Mouse (Mus musculus): ENCODE data around the gene Snx27.

The Snx27 gene

GRCm38 (mm10) chr3:94565557-94565956, 17.0 kb downstream of the Snx27 start:
- DNase-seq = no peak

DNA sequence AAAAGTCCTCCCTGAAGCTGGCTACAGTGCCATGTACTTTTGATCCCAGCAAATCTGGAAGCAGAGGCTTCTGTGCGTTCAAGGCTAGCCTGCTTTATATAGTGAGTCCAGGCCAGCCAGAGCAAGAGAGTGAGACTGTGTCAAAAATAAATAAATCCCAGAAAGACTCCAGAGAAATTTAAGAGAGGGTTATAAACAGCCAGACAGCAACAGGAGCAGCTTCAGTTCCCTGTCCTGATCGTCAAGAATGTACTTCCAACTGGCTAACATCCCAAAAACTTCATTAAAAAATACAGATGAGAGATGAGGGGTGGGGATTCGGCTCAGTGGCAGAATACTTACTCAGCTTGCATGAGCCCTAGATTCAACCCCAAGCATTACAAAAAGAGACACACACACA, 17.4 kb downstream of the Snx27 start:
- no peak for DNase-seq

- DNase-seq = no peak
Observed at GRCm38 (mm10) chr3:94564356-94565010, 18.0 kb downstream of the Snx27 start.

- DNase-seq = no peak
Observed at GRCm38 (mm10) chr3:94563163-94563562, 19.4 kb downstream of the Snx27 start.

DNA sequence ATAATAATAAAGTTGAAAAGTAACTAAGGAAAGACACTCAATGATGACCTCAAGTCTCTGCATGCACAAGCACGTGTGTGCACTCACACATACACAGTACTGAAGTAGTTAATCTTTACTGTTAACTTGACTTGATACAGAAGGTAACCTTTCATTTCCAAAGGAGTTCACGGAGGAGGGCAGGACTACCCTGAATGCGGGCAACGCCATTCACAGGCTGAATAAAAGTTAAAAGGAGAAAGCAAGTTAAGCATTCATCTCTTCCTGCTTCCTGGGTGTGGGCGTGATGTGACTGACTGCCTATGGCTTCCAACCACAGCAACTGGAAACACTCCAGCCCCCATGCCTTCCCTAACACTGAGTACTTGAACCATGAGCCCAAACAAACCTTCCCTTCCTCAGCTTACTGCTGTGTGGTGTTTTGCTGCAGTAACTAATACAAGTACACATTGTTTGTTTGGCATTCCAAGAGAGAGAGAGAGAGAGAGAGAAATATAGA, 22.5 kb downstream of the Snx27 start:
- DNase-seq = no peak

- DNase-seq = no peak
Observed at GRCm38 (mm10) chr3:94549041-94549440, 33.5 kb downstream of the Snx27 start.

- peak; percentile 58 for DNase-seq
Observed at GRCm38 (mm10) chr3:94537187-94537586, 45.3 kb downstream of the Snx27 start.

DNA sequence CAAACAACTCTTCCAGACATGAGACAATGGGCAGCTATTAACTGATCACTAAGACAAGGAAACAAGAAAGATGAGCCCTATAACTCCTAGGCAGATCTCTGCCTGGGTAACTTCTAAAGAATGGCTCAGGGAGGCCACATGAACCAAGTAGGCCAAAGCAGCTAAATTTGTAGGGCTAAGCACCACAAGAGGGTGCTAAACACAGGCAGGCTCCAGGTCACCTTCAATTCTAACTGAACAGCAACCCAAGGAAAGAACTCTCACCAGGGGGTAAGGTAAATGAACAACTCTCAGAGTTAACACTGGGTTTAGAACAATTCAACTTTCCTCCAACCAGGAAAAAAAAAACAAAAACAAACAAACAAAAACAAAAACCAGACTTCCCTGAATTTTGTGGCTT, 48.5 kb downstream of the Snx27 start:
- DNase-seq = peak; percentile 9

DNA sequence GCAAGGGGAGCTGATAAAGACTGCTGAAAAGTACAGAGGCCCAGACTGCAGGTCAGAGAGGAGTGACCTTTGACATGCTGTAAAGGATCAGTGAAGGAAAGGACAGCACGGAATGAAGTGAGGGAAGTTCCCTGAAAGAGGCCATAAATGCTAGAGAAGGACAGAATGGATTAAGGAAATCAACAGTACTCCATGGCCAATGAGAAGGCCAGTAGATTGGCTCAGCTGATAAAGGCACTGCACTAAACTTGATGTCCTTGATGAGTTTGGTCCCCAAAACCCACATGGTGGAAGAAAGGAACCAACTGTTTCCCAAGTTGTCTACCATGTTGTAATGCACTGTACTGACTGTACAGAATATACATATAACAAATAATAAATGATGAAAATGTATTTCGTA, 55.8 kb downstream of the Snx27 start:
- DNase-seq = no peak

DNA sequence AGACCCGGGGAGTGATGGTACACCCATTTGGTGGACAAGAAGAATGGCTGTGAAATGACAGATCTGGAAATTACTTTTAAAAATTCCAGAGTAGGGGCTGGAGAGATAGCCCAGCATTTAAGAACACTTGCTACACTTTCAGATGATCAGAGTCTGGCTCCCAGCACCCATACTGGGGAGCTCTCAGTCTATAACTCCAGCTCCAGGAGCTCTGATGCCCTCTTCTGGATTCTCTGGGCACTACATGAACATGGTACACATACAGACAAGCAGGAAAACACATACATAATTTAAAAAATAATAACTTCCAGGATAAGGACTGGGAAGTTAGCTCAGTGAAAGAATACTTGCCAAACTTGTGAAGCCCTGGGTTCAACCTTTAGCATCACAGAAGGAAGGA, 75.9 kb downstream of the Snx27 start:
- DNase-seq = peak; percentile 26

DNA sequence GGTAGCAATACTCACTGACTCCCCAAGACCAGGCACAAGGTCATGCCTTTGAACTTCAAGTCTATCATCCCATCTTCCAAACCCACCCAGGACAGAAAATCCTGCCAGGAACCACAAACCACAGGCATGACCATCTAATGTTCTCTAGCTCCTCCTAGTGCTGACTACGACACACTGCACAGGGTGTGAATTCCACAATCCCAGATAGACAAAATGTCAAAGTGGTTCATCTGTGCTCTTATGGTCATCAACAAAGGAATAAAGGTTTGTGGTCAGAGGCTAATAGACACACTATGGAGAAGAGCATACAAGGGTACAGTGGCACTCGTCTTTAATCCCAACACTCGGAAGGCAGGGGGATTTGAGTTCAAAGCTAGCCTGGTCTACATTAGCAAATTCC, 80.3 kb downstream of the Snx27 start:
- DNase-seq = no peak

GRCm38 (mm10) chr3:94497162-94497561, 85.4 kb downstream of the Snx27 start:
- DNase-seq = no peak

GRCm38 (mm10) chr3:94487581-94487980, 94.9 kb downstream of the Snx27 start:
- DNase-seq = no peak

- DNase-seq = no peak
Observed at GRCm38 (mm10) chr3:94485922-94486321, 96.6 kb downstream of the Snx27 start.

DNA sequence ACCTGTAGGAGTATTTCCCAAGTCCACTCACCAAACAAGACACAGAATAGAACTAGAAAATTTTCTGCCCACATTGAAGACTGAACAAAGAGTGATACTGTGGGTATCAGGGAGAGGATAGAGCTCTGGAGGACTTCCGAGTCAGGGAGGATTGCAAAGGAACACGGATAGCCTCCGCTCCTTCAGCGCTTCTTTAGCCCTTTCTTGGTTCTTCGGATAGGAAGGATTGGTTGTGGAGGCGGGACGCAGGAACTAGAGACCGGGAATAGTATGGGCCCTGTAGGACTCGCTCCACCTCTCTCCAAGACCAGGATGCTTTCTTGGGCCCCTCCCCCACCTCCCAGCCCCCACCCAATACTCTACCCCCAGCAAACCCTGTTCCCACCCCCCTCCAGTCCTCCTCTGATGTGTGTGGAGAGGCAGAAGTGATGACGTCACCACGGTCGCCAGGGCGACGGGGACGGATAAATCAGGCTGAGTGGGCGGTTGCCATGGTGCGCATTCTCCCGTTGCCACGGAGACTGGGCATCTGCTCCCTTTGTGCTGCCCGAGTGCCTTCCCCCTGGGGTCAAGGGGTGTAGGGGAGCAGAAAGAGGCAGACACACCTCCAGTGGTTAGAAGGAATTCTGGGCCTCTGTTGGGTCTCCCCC, 98.6 kb downstream of the Snx27 start:
- DNase-seq = peak; percentile 20

- no peak for DNase-seq
Observed at GRCm38 (mm10) chr3:94482764-94483385, 99.6 kb downstream of the Snx27 start.

DNA sequence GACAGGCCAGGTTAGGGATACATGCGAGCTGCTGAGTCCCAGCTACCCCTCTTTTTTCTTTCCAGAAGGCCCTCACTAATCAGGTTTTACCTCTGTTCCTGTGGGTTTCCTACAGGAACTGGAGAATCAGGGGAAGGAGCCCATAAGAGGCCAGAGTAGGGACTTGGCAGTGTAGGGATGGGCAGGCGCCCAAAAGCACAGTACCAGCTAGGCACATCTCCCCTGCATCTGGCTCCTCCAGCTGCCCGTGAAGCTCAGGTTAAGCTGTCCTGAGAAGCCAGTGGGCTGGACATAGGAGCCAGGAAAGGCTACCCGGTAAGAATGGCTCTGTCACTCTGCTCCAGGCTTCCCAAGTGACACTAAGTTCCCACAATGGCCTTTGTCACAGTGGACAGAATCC, 101.1 kb downstream of the Snx27 start:
- DNase-seq = no peak

DNA sequence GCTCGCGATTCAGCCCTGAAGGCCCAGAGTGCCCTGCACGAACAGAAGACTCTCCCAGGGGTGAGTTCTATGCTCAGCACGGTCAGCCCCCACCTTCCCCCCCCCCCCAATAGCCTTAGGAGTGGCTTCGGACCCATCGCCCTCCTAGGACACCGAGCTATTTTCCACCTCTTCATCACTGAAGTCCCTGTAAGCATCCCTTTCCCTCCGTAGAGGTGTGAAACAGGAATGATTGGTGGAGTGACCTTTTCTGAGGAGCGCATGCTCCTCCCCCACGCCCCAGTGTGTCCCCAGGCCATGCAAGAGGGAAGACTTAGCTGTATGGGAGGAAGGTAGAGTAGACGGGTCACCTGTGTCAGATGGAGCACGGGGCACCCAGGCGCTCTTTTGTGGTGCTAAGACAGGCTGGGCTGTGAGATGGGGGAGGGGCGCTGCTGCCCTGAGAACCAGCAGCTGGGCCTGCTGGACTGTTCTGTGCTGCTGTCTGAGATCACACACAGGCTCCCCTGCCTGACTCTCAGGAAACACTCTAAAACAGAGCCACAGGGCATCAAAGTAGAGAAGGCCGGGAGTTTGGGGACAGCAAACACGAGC, 102.1 kb downstream of the Snx27 start, which contains the start of gene Riiad1:
TSS of gene Riiad1 (minus strand) at position 51 of the 594 bp plus-strand sequence.
- no peak for DNase-seq

DNA sequence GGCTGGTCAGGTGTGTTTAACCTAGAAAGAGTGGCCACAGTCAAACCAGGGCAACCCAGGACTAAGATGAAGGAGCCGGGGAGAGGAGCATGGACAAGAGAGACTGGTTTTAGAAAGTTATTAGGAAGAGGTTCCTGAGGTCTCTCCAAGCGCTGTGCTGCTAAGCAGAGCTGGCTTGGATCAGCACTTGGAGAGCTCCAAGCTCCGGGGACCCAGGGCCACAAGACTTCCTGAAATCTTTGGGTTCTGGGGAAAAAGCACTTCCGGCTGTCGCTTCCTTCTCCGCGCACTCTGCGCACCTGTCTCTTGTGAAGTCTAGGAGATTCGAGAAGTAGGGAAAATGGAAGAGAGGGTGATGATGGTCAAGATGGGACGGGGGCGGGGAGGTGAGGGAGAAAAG, 103.0 kb downstream of the Snx27 start:
- no peak for DNase-seq

DNA sequence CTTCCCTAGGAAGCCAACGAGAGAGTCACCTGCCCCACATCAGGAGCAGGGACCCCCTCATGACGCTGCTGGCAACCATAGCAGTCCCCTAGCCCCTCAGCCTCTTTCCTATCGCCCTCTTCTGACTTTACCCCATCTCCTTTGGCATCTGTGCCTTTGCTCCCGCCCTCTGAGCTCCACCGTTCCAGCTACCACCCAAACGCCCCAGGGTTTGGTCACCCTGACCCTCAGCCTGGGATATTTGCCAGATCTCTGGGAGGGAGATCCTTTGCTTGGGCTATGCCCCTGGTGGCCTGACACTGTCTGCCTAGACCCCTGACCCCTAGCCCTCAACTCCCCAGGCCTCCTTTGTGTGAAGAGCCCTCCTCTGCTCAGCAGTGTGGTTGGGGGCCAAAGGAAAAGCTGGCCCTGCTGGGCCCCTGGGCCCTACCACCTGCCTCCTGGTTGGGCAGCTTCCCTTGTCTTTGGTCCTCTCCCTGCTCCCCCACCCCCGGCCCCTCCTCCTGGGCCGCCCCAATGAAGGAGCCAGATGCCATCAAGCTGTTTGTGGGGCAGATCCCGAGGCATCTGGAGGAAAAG, 103.8 kb downstream of the Snx27 start:
- DNase-seq = no peak

DNA sequence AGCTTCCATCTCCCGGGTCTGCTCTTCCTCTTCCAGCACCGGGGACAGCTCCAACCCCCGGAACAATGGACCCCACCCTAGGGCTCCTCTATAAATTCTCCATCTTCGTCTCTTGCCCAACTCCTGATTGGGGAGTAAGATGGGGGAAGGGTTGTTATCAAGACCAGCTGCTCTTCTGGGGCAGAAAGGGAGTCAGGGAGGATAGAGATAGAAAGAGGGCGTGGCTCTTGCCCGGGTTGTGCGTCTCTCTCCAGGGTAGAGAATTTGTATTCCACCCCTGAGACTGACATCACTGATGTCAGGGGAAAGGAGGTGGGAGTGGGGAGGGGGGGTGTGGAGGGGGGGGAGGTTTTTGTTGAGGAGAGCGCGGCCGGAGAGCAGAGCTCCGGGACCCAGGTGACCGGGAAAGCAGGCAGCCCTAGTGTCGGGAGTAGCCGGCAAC, 104.5 kb downstream of the Snx27 start, which contains the start of gene Celf3:
TSS of gene Celf3 (plus strand) at position 315 of the 442 bp plus-strand sequence.
- DNase-seq = peak; percentile 23

GRCm38 (mm10) chr3:94477444-94477843, 105.1 kb downstream of the Snx27 start:
- DNase-seq = no peak
